In genomic region chr4:101354086-101354855, GRCm38 (mm10) we compare ENCODE assay signal across 8 mouse cellular contexts.
A peak's percentile ranks its signal among the peaks of the same experiment; 100 is the strongest.
DNase-seq lines count a peak whose midpoint lies in the region; ATAC-seq and TF ChIP-seq lines count a peak whose summit lies in the region.

No protein-coding gene starts in this region.

- H3K4me1 ChIP-seq in kidney, postnatal 0 days (replicated peaks; ENCODE audit: insufficient read depth, low read length), result 0 out of 2 replicates have a peak, but pooled peaks cover 2% of the 10 kb centered on the region
- peaks cover 15% of the 10 kb centered on the region for H3K4me1 ChIP-seq in forebrain, embryonic 14.5 days (ENCODE audit: control insufficient read depth, insufficient read depth, low read length)
- peaks cover 15% of the 10 kb centered on the region; the same call in 1 of the 2 replicates for H3K4me1 ChIP-seq in limb, embryonic 12.5 days (replicated peaks)
- peaks cover 4% of the 10 kb centered on the region for H3K4me1 ChIP-seq in olfactory bulb, adult 2 months (ENCODE audit: control insufficient read depth, insufficient read depth, low read length)

- no peak for TF ChIP-seq POLR2A in olfactory bulb, adult 2 months (IDR thresholded peaks at IDR 0.05; ENCODE audit: insufficient read depth, low read depth, low read length)

- H3K27me3 ChIP-seq in kidney, postnatal 0 days (ENCODE audit: insufficient read depth, low read length), result no peaks in the 10 kb centered on the region
- no peaks in the 10 kb centered on the region for H3K27me3 ChIP-seq in forebrain, embryonic 14.5 days (replicated peaks; ENCODE audit: control insufficient read depth, insufficient read depth, low read length)
- H3K27me3 ChIP-seq in limb, embryonic 12.5 days, result peaks cover 8% of the 10 kb centered on the region

- no peaks in the 10 kb centered on the region for H3K9me3 ChIP-seq in kidney, postnatal 0 days (replicated peaks; ENCODE audit: low read length)
- no peaks in the 10 kb centered on the region for H3K9me3 ChIP-seq in forebrain, embryonic 14.5 days (replicated peaks; ENCODE audit: control insufficient read depth, low read length)
- no peaks in the 10 kb centered on the region for H3K9me3 ChIP-seq in limb, embryonic 12.5 days

- peak overlapping the region; percentile 80 for H3K4me3 ChIP-seq in kidney, postnatal 0 days (replicated peaks; ENCODE audit: low read depth, low read length)
- H3K4me3 ChIP-seq in forebrain, embryonic 14.5 days (ENCODE audit: low read depth, low read length), result peak overlapping the region; percentile 84
- H3K4me3 ChIP-seq in limb, embryonic 12.5 days (replicated peaks), result peak overlapping the region; percentile 89; the same call in 1 of the 2 replicates
- peak overlapping the region; percentile 39 for H3K4me3 ChIP-seq in olfactory bulb, adult 2 months (ENCODE audit: insufficient read depth, low read depth, low read length)

- H3K36me3 ChIP-seq in kidney, postnatal 0 days (ENCODE audit: insufficient read depth, low read length), result no peaks in the 10 kb centered on the region
- H3K36me3 ChIP-seq in forebrain, embryonic 14.5 days (ENCODE audit: control insufficient read depth, insufficient read depth, low read length), result peaks cover 7% of the 10 kb centered on the region; the same call in 1 of the 2 replicates
- no peaks in the 10 kb centered on the region for H3K36me3 ChIP-seq in limb, embryonic 12.5 days

- DNase-seq in kidney, postnatal 0 days (ENCODE audit: low spot score), result peak; percentile 58
- DNase-seq in kidney, adult 9 months, result no peak
- DNase-seq in forebrain, embryonic 14.5 days (ENCODE audit: low spot score), result peak; percentile 11
- no peak for DNase-seq in layer of hippocampus, postnatal 36 days
- no peak for DNase-seq in cerebellum, postnatal 36 days
- no peak for DNase-seq in cerebellum, adult 18-20 months

- peak overlapping the region; percentile 96; the same call in 1 of the 2 replicates for H3K27ac ChIP-seq in kidney, postnatal 0 days
- H3K27ac ChIP-seq in forebrain, embryonic 14.5 days (ENCODE audit: low read depth, low read length), result no peak overlapping the region
- H3K27ac ChIP-seq in limb, embryonic 12.5 days, result no peak overlapping the region
- H3K27ac ChIP-seq in olfactory bulb, adult 2 months (ENCODE audit: insufficient read depth, low read depth, low read length), result no peak overlapping the region

- peak overlapping the region; percentile 95 for H3K9ac ChIP-seq in kidney, postnatal 0 days (ENCODE audit: low read depth, low read length)
- H3K9ac ChIP-seq in forebrain, embryonic 14.5 days (ENCODE audit: low read length), result peak overlapping the region; percentile 92
- no peak overlapping the region for H3K9ac ChIP-seq in limb, embryonic 12.5 days (replicated peaks)

- no peak for TF ChIP-seq CTCF in kidney, postnatal 0 days (IDR thresholded peaks at IDR 0.05; ENCODE audit: low read depth)
- TF ChIP-seq CTCF in olfactory bulb, adult 2 months (IDR thresholded peaks at IDR 0.05; ENCODE audit: insufficient read depth, low read depth, low read length), result no peak

- no peak for ATAC-seq in kidney, postnatal 0 days (replicated peaks; ENCODE audit: low FRiP score, low read depth)
- ATAC-seq in forebrain, embryonic 14.5 days, result no peak
- ATAC-seq in limb, embryonic 12.5 days (ENCODE audit: insufficient number of reproducible peaks, insufficient read depth, low FRiP score, low TSS enrichment, low read depth), result no peak

- peak overlapping the region; percentile 95 for H3K4me2 ChIP-seq in kidney, postnatal 0 days (ENCODE audit: low read length)
- peak overlapping the region; percentile 90 for H3K4me2 ChIP-seq in forebrain, embryonic 14.5 days (ENCODE audit: low read length)
- peak overlapping the region; percentile 88 for H3K4me2 ChIP-seq in limb, embryonic 12.5 days

- 18% methylated on average over 7 of the region's 7 CpGs for WGBS in kidney, postnatal 0 days
- 41% methylated on average over 7 of the region's 7 CpGs for WGBS in forebrain, embryonic 14.5 days
- WGBS in limb, embryonic 12.5 days, result 44% methylated on average over 7 of the region's 7 CpGs
- WGBS in olfactory bulb, adult 2 months, result 5% methylated on average over 7 of the region's 7 CpGs

Comparison
In these comparisons a context has a peak if more than half of its experiments do, and no peak if none do; other contexts are left out.
1. DNase-seq: peak in kidney, postnatal 0 days (single experiment) and forebrain, embryonic 14.5 days (single experiment); none in kidney, adult 9 months (single experiment), layer of hippocampus, postnatal 36 days (0 of 2), cerebellum, postnatal 36 days (0 of 2) and cerebellum, adult 18-20 months (0 of 2).
2. H3K4me3 ChIP-seq: peak in every context shown above with its lines; median percentile 89 in limb, embryonic 12.5 days; 84 in forebrain, embryonic 14.5 days; 80 in kidney, postnatal 0 days; 39 in olfactory bulb, adult 2 months.
3. Peak in every context shown above with its lines, with median percentiles within 50 percentile points of each other: H3K4me2 ChIP-seq.